Mouse (Mus musculus) kidney, adult 11 months (tissue): ENCODE data around the gene Prr13.

Experiments used
- DNase-seq: peaks from one replicate; pipeline ENCODE4 v3.0.0; 2022

The Prr13 gene

GRCm38 (mm10) chr15:102458904-102459317, at the start of gene Prr13:
Prr13 (plus strand) TSS chr15:102459028.
- DNase-seq, result peak; percentile 98

- no peak for DNase-seq
Measured at GRCm38 (mm10) chr15:102409286-102409685, 49.5 kb upstream of the Prr13 start.

GRCm38 (mm10) chr15:102411077-102411476, 47.8 kb upstream of the Prr13 start:
- DNase-seq, result no peak

DNA sequence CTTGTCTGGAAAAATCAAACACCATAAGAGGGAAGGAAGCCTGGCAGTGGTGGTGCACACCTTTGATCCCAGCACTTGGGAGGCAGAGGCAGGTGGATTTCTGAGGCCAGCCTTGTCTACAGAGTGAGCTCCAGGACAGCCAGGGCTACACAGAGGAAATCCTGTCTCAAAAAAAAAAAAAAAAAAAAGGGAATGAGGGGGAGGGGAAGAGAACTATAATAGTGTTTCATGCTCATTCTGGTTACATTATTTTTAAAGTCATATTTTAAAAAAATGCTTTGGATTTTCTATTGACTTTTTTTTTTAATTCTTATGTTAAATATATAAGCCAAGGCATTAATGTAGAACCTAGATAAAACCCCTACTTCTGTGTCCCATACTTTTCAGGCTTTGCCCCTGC, 45.1 kb upstream of the Prr13 start:
- DNase-seq, result no peak

DNA sequence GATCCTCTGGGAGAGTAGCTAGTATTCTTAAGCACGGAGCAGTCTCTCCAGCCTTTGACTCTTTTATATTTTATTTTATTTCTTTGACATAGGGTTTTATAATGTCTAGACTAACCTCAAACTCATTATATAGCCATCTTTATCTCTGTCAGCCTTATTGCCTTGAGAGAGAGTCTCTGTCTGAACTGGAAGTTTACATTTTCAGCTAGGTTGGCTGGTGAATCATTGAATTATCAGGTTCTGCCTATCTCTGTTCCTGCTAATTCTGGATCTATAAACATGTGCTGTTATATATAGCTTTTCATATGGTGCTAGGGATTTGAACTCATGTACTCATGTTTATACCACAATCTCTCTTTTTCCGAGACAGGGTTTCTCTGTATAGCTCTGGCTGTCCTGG, 41.3 kb upstream of the Prr13 start:
- DNase-seq, result no peak

- DNase-seq, result no peak
Measured at GRCm38 (mm10) chr15:102420986-102421385, 37.8 kb upstream of the Prr13 start.

DNA sequence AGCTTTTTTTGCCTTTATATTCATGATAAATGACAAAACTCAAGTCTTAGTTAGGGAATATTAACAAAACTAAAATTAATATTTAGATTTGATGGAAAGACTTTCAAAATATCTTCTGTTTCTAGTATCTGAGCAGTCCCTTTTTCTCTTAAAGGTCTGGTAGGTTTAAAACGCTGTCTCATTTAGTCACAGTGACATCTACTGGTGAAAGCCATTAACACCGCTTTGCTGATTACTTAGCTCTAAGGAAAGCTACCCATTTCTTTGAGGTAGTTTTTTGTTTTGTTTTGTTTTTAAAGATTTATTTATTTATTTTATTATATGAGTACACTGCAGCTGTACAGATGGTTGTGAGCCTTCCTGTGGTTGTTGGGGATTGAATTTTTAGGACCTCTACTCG, 37.4 kb upstream of the Prr13 start:
- no peak for DNase-seq

- no peak for DNase-seq
Measured at GRCm38 (mm10) chr15:102423602-102424240, 35.1 kb upstream of the Prr13 start.

- no peak for DNase-seq
Measured at GRCm38 (mm10) chr15:102424657-102425056, 34.2 kb upstream of the Prr13 start.

DNA sequence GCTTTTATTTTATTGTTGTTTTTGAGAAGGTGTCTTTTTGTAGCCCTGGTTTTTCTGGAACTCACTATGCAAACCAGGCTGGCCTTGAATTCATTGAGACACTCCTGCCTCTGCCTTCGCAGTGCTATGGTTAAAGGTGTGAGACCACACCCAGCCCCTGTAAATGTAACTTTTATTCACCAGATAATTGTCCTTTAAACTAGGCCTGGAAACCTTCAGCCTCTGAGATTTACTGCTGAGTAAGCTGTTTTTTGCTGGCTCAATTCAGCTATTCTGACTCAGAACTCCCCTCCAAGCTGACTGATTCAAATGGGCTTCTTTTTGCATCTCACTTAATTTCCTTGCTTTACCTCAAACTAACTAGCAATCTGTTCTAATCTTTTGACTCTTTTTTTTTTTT, 31.9 kb upstream of the Prr13 start:
- no peak for DNase-seq

- DNase-seq, result no peak
Measured at GRCm38 (mm10) chr15:102432046-102432445, 26.8 kb upstream of the Prr13 start.

DNA sequence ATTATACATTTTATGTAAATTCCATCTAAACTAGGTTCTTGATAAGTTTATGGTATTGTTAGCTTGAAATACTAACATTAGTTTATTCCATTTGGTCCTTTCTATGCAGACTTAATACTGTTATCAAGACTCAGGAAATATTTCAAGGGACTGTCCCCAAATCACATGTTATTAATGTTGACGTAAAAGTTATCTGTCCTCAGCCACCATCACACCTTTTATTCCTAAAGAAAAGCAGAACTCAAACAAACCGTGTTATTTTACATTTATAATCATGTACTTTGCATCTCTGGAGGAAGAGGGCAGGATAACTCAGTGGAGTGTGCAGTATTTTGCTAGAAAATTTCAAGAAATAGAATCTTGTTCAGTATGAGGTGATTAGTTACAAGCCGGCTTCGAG, 25.7 kb upstream of the Prr13 start:
- no peak for DNase-seq

DNA sequence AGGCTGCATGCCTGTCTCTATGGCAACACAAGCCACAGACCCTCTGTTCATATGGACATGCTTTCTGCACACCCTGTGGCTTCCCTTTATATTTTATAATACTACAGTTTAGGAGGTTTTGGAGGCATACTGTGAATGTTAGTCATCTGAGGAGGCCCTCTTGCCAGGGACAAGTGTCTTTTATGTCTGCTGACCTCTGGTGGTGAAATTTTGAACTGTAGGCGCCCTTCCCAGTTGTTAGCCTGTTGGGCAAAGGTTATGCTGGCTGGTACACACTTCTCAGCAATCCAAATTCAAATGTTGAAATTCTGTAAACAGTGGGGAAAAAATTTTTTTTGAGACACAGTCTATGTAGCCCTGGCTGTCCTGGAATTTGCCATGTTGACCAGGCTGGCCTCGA, 16.3 kb upstream of the Prr13 start:
- peak; percentile 80 for DNase-seq

- no peak for DNase-seq
Measured at GRCm38 (mm10) chr15:102445146-102445545, 13.7 kb upstream of the Prr13 start, which contains the start of gene Amhr2. Amhr2 (plus strand) TSS chr15:102445367.

DNA sequence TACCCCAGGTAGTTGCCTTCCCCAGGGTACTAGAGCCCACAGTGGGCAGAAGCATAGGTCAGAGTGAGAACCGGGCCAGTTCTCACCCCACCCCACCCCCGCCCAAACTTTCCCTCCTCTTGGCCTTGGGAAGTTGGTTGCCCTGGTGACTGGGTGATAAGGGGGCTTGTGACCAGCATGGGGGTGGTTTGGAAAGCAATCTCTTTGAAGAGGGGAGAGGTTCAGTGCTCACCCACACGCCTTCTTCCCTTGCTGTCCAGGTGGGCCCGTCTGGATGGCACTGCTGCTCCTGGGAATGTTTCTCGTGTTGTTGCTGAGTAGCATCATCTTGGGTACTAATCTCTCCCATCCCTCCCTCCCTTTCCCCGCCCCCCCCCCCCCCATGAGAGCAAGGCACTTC, 12.4 kb upstream of the Prr13 start:
- no peak for DNase-seq

GRCm38 (mm10) chr15:102449366-102449765, 9.5 kb upstream of the Prr13 start:
- no peak for DNase-seq

DNA sequence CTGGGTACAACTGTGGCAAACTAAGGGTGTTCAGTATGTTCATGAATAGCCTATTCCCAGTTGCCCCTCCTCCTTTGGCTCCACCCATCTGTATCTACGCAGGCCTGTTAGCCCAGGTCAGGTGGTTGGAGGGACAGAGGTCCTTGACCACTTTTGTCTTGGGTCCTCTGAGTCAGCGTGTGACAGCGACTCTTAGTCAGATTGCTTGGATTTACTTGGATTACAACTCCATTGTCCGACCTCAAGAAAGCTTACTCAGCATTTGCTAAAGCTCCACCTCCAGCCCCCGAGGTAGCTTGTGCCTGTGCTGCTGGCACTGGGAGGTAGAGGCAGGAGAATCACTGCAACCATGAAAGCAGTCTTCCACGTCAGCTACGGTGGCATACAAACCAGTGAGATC, 7.9 kb upstream of the Prr13 start:
- peak; percentile 55 for DNase-seq

DNA sequence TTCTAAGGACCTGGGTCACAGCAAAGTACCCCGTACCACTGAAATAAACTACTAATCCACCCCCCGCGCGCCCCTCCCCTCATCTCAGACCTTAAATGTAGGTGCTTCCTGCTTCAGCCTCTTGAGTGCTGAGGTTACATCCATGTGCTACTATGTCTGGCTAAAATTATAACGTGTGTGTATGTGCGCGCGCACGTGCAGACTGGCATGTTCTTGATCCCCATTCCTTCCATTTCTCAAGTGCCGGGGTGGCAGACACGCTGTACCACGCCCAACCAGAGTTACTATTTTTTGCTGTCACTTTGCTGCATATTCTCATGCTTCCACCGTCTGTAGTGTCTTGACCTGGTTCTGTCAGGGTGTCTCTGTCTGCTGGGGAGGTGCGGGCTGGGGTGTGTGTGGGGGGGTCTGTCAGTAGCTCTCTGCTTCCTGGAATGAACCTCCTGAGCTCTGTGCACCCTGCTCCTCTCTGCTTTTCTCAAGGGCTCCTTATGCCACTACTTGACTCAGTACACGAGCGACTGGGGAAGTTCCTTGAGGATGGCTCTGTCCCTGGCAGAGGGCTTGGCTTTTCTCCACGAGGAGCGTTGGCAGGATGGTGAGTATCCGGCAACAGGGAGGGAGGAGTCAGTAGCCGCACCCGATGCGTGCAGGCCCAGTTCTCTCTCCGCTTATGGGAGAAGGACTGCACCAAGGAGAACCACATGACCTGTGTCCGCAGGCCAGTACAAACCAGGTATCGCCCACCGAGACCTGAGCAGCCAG, 7.0 kb upstream of the Prr13 start:
- no peak for DNase-seq

DNA sequence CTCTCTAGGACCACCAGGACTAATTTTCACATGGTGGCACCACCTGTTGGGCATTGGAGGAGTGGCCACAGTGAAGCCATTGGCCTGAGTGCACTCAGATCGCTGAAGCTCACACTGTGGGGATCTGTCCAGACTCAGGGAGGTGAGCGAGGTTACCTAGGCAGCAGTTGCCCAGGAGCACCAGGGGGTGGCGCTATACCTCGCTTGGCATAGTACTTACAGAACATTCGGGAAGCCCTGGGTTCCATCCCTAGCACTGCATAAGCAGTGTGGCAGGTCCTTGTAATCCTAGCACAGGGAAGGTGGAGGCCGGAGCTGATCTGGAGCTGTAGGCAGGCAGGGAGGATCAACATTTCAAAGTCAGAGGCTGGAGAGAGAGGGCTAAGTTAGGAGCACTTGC, 2.8 kb upstream of the Prr13 start:
- no peak for DNase-seq

- DNase-seq, result no peak
Measured at GRCm38 (mm10) chr15:102458050-102458736, 635 bp upstream of the Prr13 start.

DNA sequence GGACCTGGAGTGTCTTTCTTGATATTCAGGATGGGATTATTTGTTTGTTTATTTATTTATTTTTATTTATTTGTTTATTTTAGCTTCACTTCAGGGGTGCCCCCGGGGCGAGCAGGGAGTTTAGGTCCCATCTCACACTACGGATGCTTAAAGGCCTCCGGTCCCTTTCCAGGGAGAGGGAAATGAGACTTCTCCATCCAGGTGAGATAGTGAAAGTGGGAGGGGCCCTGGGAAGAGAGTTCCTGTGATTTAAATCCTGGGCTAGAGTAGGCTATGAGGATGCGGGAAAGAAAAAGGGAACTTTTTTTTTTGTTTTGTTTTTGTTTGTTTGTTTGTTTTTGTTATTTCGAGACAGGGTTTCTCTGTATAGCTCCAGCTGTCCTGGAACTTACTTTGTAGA, 553 bp downstream of the Prr13 start:
- no peak for DNase-seq

- DNase-seq, result no peak
Measured at GRCm38 (mm10) chr15:102459847-102460246, 1.0 kb downstream of the Prr13 start.

DNA sequence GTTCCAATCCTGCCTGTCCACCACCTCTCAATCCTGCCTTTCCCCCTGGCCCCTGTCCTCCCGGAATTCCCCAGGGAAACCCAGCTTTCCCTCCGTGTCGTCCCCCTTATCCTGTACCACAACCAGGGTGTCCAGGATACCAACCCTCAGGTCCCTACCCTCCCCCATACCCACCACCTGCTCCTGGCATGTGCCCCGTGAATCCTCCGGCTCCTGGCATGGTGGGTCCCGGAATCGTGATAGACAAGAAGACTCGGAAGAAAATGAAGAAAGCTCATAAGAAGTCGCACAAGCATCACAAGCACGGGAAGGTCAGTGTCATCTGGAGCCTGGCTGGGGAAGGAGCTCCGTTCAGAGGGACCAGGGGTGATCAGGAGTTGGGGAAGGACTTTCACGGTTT, 1.6 kb downstream of the Prr13 start:
- no peak for DNase-seq

DNA sequence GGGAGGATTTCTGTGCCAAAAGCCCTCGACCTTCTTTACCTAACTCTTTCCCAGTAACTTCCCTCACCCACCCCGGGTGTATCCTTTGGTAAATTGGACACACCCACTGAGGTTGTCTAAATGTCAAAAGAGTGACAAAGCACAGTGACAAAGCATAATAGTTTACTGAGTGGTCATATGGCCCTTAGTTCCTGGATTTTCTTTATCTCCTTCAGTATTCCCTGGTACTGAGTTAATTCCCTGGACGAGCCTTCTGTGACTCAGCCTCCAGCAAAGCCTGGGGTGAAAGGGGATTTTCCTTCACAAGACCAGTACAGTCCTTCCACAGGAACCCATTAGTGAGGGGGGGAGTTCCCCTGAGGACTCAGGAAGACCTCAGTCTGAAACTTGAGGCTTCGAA, 2.1 kb downstream of the Prr13 start:
- no peak for DNase-seq
